ENCODE assay signal across 7 mouse cellular contexts in genomic region chr10:18469279-18470135, GRCm38 (mm10).
DNase-seq lines count a peak whose midpoint lies in the region; ATAC-seq and TF ChIP-seq lines count a peak whose summit lies in the region.

No protein-coding gene starts in this region.

- no peak for TF ChIP-seq POLR2A in CH12.LX (IDR thresholded peaks at IDR 0.05; ENCODE audit: low read depth, low read length)

- H3K27ac ChIP-seq in CH12.LX (ENCODE audit: insufficient read depth, low read depth), result no peak overlapping the region
- H3K27ac ChIP-seq in forebrain, embryonic 10.5 days, result peak overlapping the region; percentile 75
- H3K27ac ChIP-seq in intestine, postnatal 0 days (ENCODE audit: low read depth, low read length), result peak overlapping the region; percentile 75
- H3K27ac ChIP-seq in liver, postnatal 0 days (ENCODE audit: low read depth), result no peak overlapping the region

- no peaks in the 10 kb centered on the region for H3K9me3 ChIP-seq in CH12.LX (replicated peaks; ENCODE audit: low read length)
- H3K9me3 ChIP-seq in forebrain, embryonic 10.5 days, result no peaks in the 10 kb centered on the region
- no peaks in the 10 kb centered on the region for H3K9me3 ChIP-seq in intestine, postnatal 0 days (ENCODE audit: control insufficient read depth)
- H3K9me3 ChIP-seq in liver, postnatal 0 days (ENCODE audit: low read length), result no peaks in the 10 kb centered on the region

- peak overlapping the region; percentile 35 for H3K4me2 ChIP-seq in CH12.LX (ENCODE audit: insufficient read depth, low read depth, poor library complexity, severe bottlenecking)
- peak overlapping the region; percentile 64 for H3K4me2 ChIP-seq in intestine, postnatal 0 days (replicated peaks; ENCODE audit: low read depth)
- peak overlapping the region; percentile 61 for H3K4me2 ChIP-seq in liver, postnatal 0 days (ENCODE audit: low read depth, low read length)

- no peak; the same call in 1 of the 2 replicates for TF ChIP-seq EP300 in CH12.LX (IDR thresholded peaks at IDR 0.05; ENCODE audit: low read length)
- TF ChIP-seq EP300 in liver, postnatal 0 days (IDR thresholded peaks at IDR 0.05; ENCODE audit: low read depth), result no peak

- H3K4me3 ChIP-seq in CH12.LX (replicated peaks in 1 of 3; ENCODE audit: low read depth in 2 of 3, low read length in 2 of 3, poor library complexity in 1 of 3), result peak overlapping the region in 2 of 3 experiments; percentile 7 to 20
- H3K4me3 ChIP-seq in forebrain, embryonic 10.5 days, result peak overlapping the region; percentile 42
- H3K4me3 ChIP-seq in intestine, postnatal 0 days (ENCODE audit: low read depth, low read length), result peak overlapping the region; percentile 46
- H3K4me3 ChIP-seq in liver, postnatal 0 days (ENCODE audit: low read depth, low read length), result no peak overlapping the region

- peaks cover 0 to 22% of the 10 kb centered on the region in 2 experiments; a peak in 2 of 4 replicates for H3K4me1 ChIP-seq in CH12.LX (ENCODE audit: control insufficient read depth in 1 of 2, insufficient read depth in 2 of 2)
- H3K4me1 ChIP-seq in forebrain, embryonic 10.5 days, result peaks cover 50% of the 10 kb centered on the region
- 0 out of 2 replicates have a peak, but pooled peaks cover 9% of the 10 kb centered on the region for H3K4me1 ChIP-seq in intestine, postnatal 0 days (replicated peaks; ENCODE audit: control insufficient read depth, insufficient read depth, low read length)
- peaks cover 4% of the 10 kb centered on the region; the same call in 1 of the 2 replicates for H3K4me1 ChIP-seq in liver, postnatal 0 days (ENCODE audit: insufficient read depth)

- H3K9ac ChIP-seq in CH12.LX (ENCODE audit: insufficient read depth, low read depth), result no peak overlapping the region; the same call in 1 of the 2 replicates
- H3K9ac ChIP-seq in intestine, postnatal 0 days (ENCODE audit: low read depth, low read length), result no peak overlapping the region
- H3K9ac ChIP-seq in liver, postnatal 0 days (replicated peaks), result no peak overlapping the region

- H3K79me2 ChIP-seq in CH12.LX (replicated peaks; ENCODE audit: control insufficient read depth, extremely low read depth, insufficient read depth, poor library complexity, severe bottlenecking), result no peaks in the 10 kb centered on the region

- TF ChIP-seq RAD21 in CH12.LX (IDR thresholded peaks at IDR 0.05; ENCODE audit: low read depth, low read length), result no peak

- no peak for TF ChIP-seq CTCF in CH12.LX (conservative IDR thresholded peaks at IDR 0.05 in 1 of 2, IDR thresholded peaks at IDR 0.05 in 1 of 2; ENCODE audit: low read depth in 2 of 2, low read length in 2 of 2)
- TF ChIP-seq CTCF in intestine, postnatal 0 days (IDR thresholded peaks at IDR 0.05; ENCODE audit: low read depth), result no peak
- TF ChIP-seq CTCF in liver, postnatal 0 days (IDR thresholded peaks at IDR 0.05; ENCODE audit: low read depth), result no peak

- no peaks in the 10 kb centered on the region for H3K36me3 ChIP-seq in CH12.LX (replicated peaks in 1 of 2; ENCODE audit: control insufficient read depth in 1 of 2, insufficient read depth in 1 of 2, low read length in 1 of 2)
- peaks cover 14% of the 10 kb centered on the region for H3K36me3 ChIP-seq in forebrain, embryonic 10.5 days (replicated peaks)
- H3K36me3 ChIP-seq in intestine, postnatal 0 days (ENCODE audit: control insufficient read depth, insufficient read depth), result peaks cover 7% of the 10 kb centered on the region; the same call in 1 of the 2 replicates
- no peaks in the 10 kb centered on the region for H3K36me3 ChIP-seq in liver, postnatal 0 days (replicated peaks; ENCODE audit: insufficient read depth, low read length)

- in situ Hi-C loops in CH12.LX (cut with MboI; ENCODE audit: low pct_ligation_motif_present, low pct_unique_long_range_greater_than_20kb, low sequenced_read_pairs), result no loop called here

- peak; percentile 55 for DNase-seq in CD4-positive helper T cell, adult 2 months (ENCODE audit: low read depth, low spot score)
- peak; percentile 92 for DNase-seq in CH12.LX (ENCODE audit: extremely low read depth)
- peak; percentile 71 for DNase-seq in forebrain, embryonic 10.5 days (ENCODE audit: extremely low spot score, low spot score)
- DNase-seq in liver, postnatal 0 days, result peak; percentile 17
- DNase-seq in retina, postnatal 1 day, result peak; percentile 80

- WGBS in forebrain, embryonic 10.5 days, result under 1% methylated on average over 17 of the region's 17 CpGs
- WGBS in intestine, postnatal 0 days, result 7% methylated on average over 17 of the region's 17 CpGs
- 5% methylated on average over 17 of the region's 17 CpGs for WGBS in liver, postnatal 0 days (ENCODE audit: insufficient replicate concordance)

- H3K27me3 ChIP-seq in CH12.LX (replicated peaks), result no peaks in the 10 kb centered on the region
- peaks cover 30% of the 10 kb centered on the region for H3K27me3 ChIP-seq in forebrain, embryonic 10.5 days (ENCODE audit: poor library complexity, severe bottlenecking)
- H3K27me3 ChIP-seq in intestine, postnatal 0 days (replicated peaks; ENCODE audit: control insufficient read depth, insufficient read depth, low read length), result no peaks in the 10 kb centered on the region
- no peaks in the 10 kb centered on the region for H3K27me3 ChIP-seq in liver, postnatal 0 days (ENCODE audit: insufficient read depth, low read length)

- dilution Hi-C loops in CH12.LX (cut with MboI; ENCODE audit: extremely low pct_ligation_motif_present, extremely low pct_unique_long_range_greater_than_20kb, low sequenced_read_pairs), result no loop called here

- ATAC-seq in intestine, postnatal 0 days, result peak; percentile 86
- ATAC-seq in liver, postnatal 0 days, result peak; percentile 80
- ATAC-seq in erythroblast, adult 5-6 weeks (replicated peaks; ENCODE audit: low FRiP score, poor library complexity, severe bottlenecking), result no peak

TF ChIP-seq in CH12.LX, 34 proteins besides CTCF, POLR2A, EP300 and RAD21:
- TF ChIP-seq ELF1 (IDR thresholded peaks at IDR 0.05; ENCODE audit: low read depth, low read length) (peak; percentile 16; the same call in 1 of the 2 replicates), HCFC1 (IDR thresholded peaks at IDR 0.05; ENCODE audit: low read depth, low read length) (no peak), BHLHE40 (IDR thresholded peaks at IDR 0.05; ENCODE audit: low read depth, low read length) (peak; percentile 73), MXI1 (IDR thresholded peaks at IDR 0.05; ENCODE audit: low read depth, low read length) (peak; percentile 24; the same call in 1 of the 2 replicates), ETS1 (conservative IDR thresholded peaks at IDR 0.05; ENCODE audit: low read depth, low read length) (peak; percentile 49), ZKSCAN1 (IDR thresholded peaks at IDR 0.05; ENCODE audit: borderline replicate concordance, low read depth, low read length) (no peak), MAX (IDR thresholded peaks at IDR 0.05; ENCODE audit: low read length) (peak; percentile 86), IRF4 (IDR thresholded peaks at IDR 0.05; ENCODE audit: low read depth, low read length) (0 out of 2 replicates have a peak, but pooled peaks have one; percentile 19)

Comparison
In these comparisons a context has a peak if more than half of its experiments do, and no peak if none do; other contexts are left out.
1. DNase-seq: peak in every context shown above with its lines; median percentile 92 in CH12.LX; 80 in retina, postnatal 1 day; 71 in forebrain, embryonic 10.5 days; 55 in CD4-positive helper T cell, adult 2 months; 17 in liver, postnatal 0 days.
2. H3K27ac ChIP-seq: peak in forebrain, embryonic 10.5 days (single experiment) and intestine, postnatal 0 days (single experiment); none in CH12.LX (single experiment) and liver, postnatal 0 days (single experiment).
3. Peak in every context shown above with its lines, with median percentiles within 50 percentile points of each other: H3K4me2 ChIP-seq.